Mouse (Mus musculus): ENCODE measurements at regions not wholly inside any gene's neighbourhood (a gene's known extent, or its start where the extent isn't known, plus 50 kb on each side); places are given as distances from the start of the nearest gene placed in this dataset.

DNA sequence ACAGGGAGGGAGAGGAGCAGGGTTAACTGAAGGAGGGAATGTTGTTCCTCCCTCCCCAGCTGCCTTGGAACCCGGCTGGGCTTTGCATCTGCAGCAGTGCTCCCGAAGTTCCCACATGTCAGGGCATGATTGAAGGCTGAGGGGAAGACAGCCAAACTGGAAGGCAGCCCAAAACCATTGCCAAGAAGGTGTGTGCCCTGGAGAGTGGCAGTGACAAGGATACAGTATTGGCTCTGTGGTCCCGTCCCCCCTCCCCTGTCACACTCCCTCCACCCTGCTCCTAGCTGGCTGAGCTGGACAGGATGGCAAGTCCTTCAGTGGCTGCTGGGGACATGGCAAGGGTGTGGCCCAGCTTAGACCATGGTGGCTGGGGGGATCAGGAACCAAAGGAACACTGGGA lies 79.1 kb downstream of the Cyp26b1 start:
- WGBS: 20% methylated on average over 3 of the region's 3 CpGs
- H3K27ac ChIP-seq (ENCODE audit: low read length): no peak overlapping the region
- ATAC-seq (ENCODE audit: insufficient number of reproducible peaks, insufficient read depth, low FRiP score, low read depth): 0 out of 2 replicates have a peak, but pooled peaks have one; percentile 18

DNA sequence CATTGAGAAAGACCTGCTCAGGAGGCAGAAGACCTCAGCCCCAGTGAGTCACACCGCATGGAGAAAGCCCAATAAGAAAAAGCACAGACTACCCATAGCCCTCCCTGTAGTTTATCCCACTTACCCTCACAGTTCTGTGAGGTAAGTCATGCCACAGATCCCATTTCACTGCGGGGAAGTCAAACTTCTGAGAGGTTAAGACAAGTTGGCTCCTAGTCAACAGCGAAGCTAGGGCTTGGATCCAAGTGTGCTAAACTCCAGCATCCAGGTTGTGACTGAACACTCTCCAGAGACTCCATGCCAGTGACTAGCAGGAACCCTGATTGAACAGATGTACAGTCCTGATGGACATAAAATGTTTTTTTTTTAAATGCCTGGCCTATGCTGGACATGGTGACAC lies 85.1 kb downstream of the Cyp26b1 start:
- no peak for ATAC-seq (ENCODE audit: insufficient number of reproducible peaks, insufficient read depth, low FRiP score, low read depth)
- Histone ChIP-seq H3K9me3 (ENCODE audit: control insufficient read depth, low read depth, low read length) (no peaks in the 10 kb centered on the region), H3K27me3 (ENCODE audit: control insufficient read depth, insufficient read depth, low read length) (no peaks in the 10 kb centered on the region), H3K27ac (ENCODE audit: low read length) (no peak overlapping the region), H3K4me3 (ENCODE audit: low read depth, low read length) (no peak overlapping the region), H3K9ac (replicated peaks; ENCODE audit: low read depth, low read length) (no peak overlapping the region), H3K36me3 (ENCODE audit: control insufficient read depth, insufficient read depth, low read length) (no peaks in the 10 kb centered on the region), H3K4me2 (replicated peaks; ENCODE audit: low read depth, low read length) (no peak overlapping the region), H3K4me1 (ENCODE audit: control insufficient read depth, insufficient read depth, low read length) (peaks cover 5% of the 10 kb centered on the region; the same call in 1 of the 2 replicates)
- 81% methylated on average over 3 of the region's 3 CpGs for WGBS

More for the DNA sequence above, 79.1 kb downstream of the Cyp26b1 start:
- Histone ChIP-seq H3K4me3 (ENCODE audit: low read depth, low read length) (no peak overlapping the region), H3K27me3 (ENCODE audit: control insufficient read depth, insufficient read depth, low read length) (no peaks in the 10 kb centered on the region), H3K9ac (replicated peaks; ENCODE audit: low read depth, low read length) (no peak overlapping the region), H3K4me1 (ENCODE audit: control insufficient read depth, insufficient read depth, low read length) (no peaks in the 10 kb centered on the region), H3K36me3 (ENCODE audit: control insufficient read depth, insufficient read depth, low read length) (no peaks in the 10 kb centered on the region), H3K9me3 (ENCODE audit: control insufficient read depth, low read depth, low read length) (no peaks in the 10 kb centered on the region), H3K4me2 (replicated peaks; ENCODE audit: low read depth, low read length) (no peak overlapping the region)

DNA sequence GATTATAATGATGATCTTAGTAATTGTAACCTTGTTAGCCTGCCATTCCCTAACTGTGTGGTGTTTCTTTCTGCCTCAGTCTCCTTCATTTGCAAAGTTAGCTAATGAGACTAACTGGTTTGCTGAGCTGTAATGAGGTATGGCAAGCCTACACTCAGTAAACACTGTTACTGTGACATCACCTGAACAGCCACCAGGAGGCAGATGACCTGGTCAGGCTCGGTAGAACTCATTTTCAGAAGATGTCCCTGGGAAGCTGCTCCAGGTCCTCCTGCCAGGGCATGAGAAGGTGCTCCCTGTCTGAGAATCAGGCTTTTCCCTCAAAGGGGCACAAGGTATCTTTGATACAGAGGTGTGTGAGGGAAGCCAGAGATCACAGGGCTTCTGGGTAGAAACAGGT lies 87.0 kb downstream of the Cyp26b1 start:
- H3K9ac ChIP-seq (replicated peaks; ENCODE audit: low read depth, low read length): no peak overlapping the region
- H3K4me2 ChIP-seq (replicated peaks; ENCODE audit: low read depth, low read length): no peak overlapping the region
- WGBS: 21% methylated on average over 1 of the region's 1 CpGs
- no peak overlapping the region for H3K4me3 ChIP-seq (ENCODE audit: low read depth, low read length)
- no peak for ATAC-seq (ENCODE audit: insufficient number of reproducible peaks, insufficient read depth, low FRiP score, low read depth)
- H3K36me3 ChIP-seq (ENCODE audit: control insufficient read depth, insufficient read depth, low read length): no peaks in the 10 kb centered on the region
- peaks cover 5% of the 10 kb centered on the region; the same call in 1 of the 2 replicates for H3K4me1 ChIP-seq (ENCODE audit: control insufficient read depth, insufficient read depth, low read length)
- no peaks in the 10 kb centered on the region for H3K27me3 ChIP-seq (ENCODE audit: control insufficient read depth, insufficient read depth, low read length)
- no peaks in the 10 kb centered on the region for H3K9me3 ChIP-seq (ENCODE audit: control insufficient read depth, low read depth, low read length)
- H3K27ac ChIP-seq (ENCODE audit: low read length): no peak overlapping the region

DNA sequence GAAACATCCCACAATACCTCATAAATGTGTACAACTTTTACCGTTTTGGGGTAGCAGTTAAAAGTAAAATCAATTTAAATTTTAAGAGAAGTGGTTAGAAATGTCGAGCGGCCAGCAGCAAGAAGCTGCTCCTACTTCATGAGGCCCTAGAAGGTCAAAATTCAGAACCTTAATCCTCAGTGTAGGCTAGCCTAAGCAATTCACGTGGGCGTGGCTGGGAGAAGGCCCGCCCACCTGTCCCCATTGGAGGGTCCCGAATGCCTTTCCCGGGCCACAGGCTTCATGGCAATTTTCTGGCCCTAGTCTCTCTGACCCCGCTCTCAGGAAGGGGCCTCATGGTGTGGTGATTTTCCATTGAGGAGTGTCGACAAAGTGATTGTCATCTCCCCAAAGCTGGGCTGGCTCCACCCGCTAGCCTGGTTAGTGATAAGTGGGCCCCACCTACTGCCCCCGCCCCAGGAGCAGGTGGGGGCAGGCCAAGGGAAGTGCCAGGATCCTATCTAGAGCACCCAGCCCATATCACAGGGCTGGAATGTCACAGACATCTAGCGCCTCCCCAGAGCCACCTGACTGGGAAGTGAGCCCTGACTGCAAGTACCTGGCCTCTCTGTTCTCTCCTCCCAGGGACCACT lies 93.3 kb downstream of the Cyp26b1 start:
- H3K9me3 ChIP-seq (ENCODE audit: control insufficient read depth, low read depth, low read length): no peaks in the 10 kb centered on the region
- H3K4me2 ChIP-seq (replicated peaks; ENCODE audit: low read depth, low read length): no peak overlapping the region
- no peak overlapping the region for H3K27ac ChIP-seq (ENCODE audit: low read length)
- no peak overlapping the region for H3K4me3 ChIP-seq (ENCODE audit: low read depth, low read length)
- no peak for ATAC-seq (ENCODE audit: insufficient number of reproducible peaks, insufficient read depth, low FRiP score, low read depth)
- H3K36me3 ChIP-seq (ENCODE audit: control insufficient read depth, insufficient read depth, low read length): no peaks in the 10 kb centered on the region
- H3K4me1 ChIP-seq (ENCODE audit: control insufficient read depth, insufficient read depth, low read length): no peaks in the 10 kb centered on the region
- 35% methylated on average over 13 of the region's 13 CpGs for WGBS
- H3K9ac ChIP-seq (replicated peaks; ENCODE audit: low read depth, low read length): no peak overlapping the region
- H3K27me3 ChIP-seq (ENCODE audit: control insufficient read depth, insufficient read depth, low read length): no peaks in the 10 kb centered on the region

DNA sequence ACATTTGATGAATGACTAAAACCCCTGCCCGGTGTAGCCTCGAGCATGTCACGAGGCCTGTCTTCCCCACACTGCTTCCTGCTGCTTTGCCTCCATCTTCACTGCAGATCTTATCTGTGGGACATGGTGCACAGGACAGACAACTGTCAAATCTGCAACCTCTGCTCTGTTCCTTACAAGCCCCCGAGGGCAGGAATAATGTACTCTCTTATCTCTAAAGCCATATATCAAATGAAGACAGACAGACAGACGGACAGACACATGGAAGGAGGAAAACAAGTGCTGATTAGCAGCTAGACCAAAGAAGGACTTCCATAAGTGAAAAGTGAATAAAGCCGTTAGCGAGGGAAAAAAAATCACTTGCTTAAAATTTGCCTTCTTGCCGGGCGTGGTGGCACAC lies 95.6 kb downstream of the Cyp26b1 start:
- 57% methylated on average over 9 of the region's 9 CpGs for WGBS
- H3K4me1 ChIP-seq (ENCODE audit: control insufficient read depth, insufficient read depth, low read length): no peaks in the 10 kb centered on the region
- no peak overlapping the region for H3K4me3 ChIP-seq (ENCODE audit: low read depth, low read length)
- no peaks in the 10 kb centered on the region for H3K36me3 ChIP-seq (ENCODE audit: control insufficient read depth, insufficient read depth, low read length)
- no peaks in the 10 kb centered on the region for H3K9me3 ChIP-seq (ENCODE audit: control insufficient read depth, low read depth, low read length)
- ATAC-seq (ENCODE audit: insufficient number of reproducible peaks, insufficient read depth, low FRiP score, low read depth): no peak
- H3K27me3 ChIP-seq (ENCODE audit: control insufficient read depth, insufficient read depth, low read length): no peaks in the 10 kb centered on the region
- H3K4me2 ChIP-seq (replicated peaks; ENCODE audit: low read depth, low read length): no peak overlapping the region
- no peak overlapping the region for H3K9ac ChIP-seq (replicated peaks; ENCODE audit: low read depth, low read length)
- H3K27ac ChIP-seq (ENCODE audit: low read length): no peak overlapping the region

DNA sequence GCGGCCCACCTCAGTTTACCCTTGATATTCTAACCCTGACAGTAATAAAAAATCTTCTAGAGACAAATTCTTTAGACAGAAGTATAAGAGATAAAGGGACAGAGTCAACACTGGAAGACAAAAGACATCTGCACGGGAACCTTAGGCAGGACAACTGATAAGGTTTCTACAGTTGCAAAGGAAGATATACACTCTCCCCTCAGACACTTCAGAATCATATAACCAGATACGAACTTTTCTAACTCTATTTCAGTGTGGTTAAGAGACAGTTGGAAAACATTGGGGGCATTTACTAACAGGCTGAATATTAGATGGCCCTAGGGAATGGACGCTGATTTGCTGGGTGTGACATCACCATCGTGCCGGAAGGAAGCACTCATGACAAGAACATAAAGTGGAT lies 100.0 kb downstream of the Cyp26b1 start:
- Histone ChIP-seq H3K4me1 (ENCODE audit: control insufficient read depth, insufficient read depth, low read length) (no peaks in the 10 kb centered on the region), H3K9ac (replicated peaks; ENCODE audit: low read depth, low read length) (no peak overlapping the region), H3K27ac (ENCODE audit: low read length) (no peak overlapping the region), H3K36me3 (ENCODE audit: control insufficient read depth, insufficient read depth, low read length) (no peaks in the 10 kb centered on the region), H3K9me3 (ENCODE audit: control insufficient read depth, low read depth, low read length) (no peaks in the 10 kb centered on the region), H3K4me2 (replicated peaks; ENCODE audit: low read depth, low read length) (no peak overlapping the region), H3K27me3 (ENCODE audit: control insufficient read depth, insufficient read depth, low read length) (no peaks in the 10 kb centered on the region), H3K4me3 (ENCODE audit: low read depth, low read length) (no peak overlapping the region)
- 62% methylated on average over 6 of the region's 6 CpGs for WGBS
- no peak for ATAC-seq (ENCODE audit: insufficient number of reproducible peaks, insufficient read depth, low FRiP score, low read depth)

DNA sequence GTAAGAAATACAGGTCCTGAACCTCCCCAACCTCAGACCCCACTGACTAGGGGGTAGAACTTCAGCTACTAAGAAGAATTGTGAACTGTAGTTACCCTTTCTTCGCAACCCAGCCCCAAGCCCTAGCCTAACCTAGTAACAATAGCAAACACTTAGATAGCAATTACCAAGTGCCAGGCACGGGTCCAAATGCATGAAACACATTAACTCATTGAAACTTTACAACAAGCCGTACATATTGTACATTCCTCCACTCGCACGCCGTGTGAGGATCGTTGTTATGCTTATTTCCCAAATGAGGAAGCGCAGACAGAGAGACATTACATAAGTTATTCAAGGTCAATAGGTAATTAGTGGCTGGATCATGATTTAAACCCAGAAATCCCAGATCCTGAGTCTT lies 100.5 kb downstream of the Cyp26b1 start:
- no peak for ATAC-seq (ENCODE audit: insufficient number of reproducible peaks, insufficient read depth, low FRiP score, low read depth)
- H3K27me3 ChIP-seq (ENCODE audit: control insufficient read depth, insufficient read depth, low read length): no peaks in the 10 kb centered on the region
- H3K9ac ChIP-seq (replicated peaks; ENCODE audit: low read depth, low read length): no peak overlapping the region
- H3K9me3 ChIP-seq (ENCODE audit: control insufficient read depth, low read depth, low read length): no peaks in the 10 kb centered on the region
- no peak overlapping the region for H3K4me2 ChIP-seq (replicated peaks; ENCODE audit: low read depth, low read length)
- no peak overlapping the region for H3K27ac ChIP-seq (ENCODE audit: low read length)
- WGBS: 54% methylated on average over 8 of the region's 8 CpGs
- no peaks in the 10 kb centered on the region for H3K36me3 ChIP-seq (ENCODE audit: control insufficient read depth, insufficient read depth, low read length)
- no peaks in the 10 kb centered on the region for H3K4me1 ChIP-seq (ENCODE audit: control insufficient read depth, insufficient read depth, low read length)
- H3K4me3 ChIP-seq (ENCODE audit: low read depth, low read length): no peak overlapping the region

DNA sequence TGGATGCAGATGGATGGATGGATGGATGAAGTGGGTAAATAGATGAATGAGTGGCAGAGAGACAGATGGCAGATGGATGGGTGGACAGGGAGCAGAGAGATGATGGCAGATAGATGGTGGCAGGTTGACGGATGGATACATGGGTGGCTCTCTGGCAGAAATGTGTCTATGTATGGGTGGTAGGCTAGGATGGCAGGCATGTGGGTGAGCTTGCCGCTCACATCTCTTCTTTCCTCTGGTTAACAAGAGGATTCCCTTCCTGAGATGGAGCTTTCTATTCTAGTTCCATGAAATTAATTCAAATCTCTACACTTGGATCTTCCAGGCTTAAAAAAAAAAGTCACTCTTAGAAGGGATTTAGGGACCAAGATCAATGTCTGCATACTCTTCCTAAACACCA lies 101.1 kb downstream of the Cyp26b1 start:
- Histone ChIP-seq H3K27ac (ENCODE audit: low read length) (no peak overlapping the region), H3K4me1 (ENCODE audit: control insufficient read depth, insufficient read depth, low read length) (no peaks in the 10 kb centered on the region), H3K9me3 (ENCODE audit: control insufficient read depth, low read depth, low read length) (no peaks in the 10 kb centered on the region), H3K27me3 (ENCODE audit: control insufficient read depth, insufficient read depth, low read length) (no peaks in the 10 kb centered on the region), H3K4me3 (ENCODE audit: low read depth, low read length) (no peak overlapping the region), H3K4me2 (replicated peaks; ENCODE audit: low read depth, low read length) (no peak overlapping the region), H3K36me3 (ENCODE audit: control insufficient read depth, insufficient read depth, low read length) (no peaks in the 10 kb centered on the region), H3K9ac (replicated peaks; ENCODE audit: low read depth, low read length) (no peak overlapping the region)
- WGBS: 100% methylated on average over 2 of the region's 2 CpGs
- no peak for ATAC-seq (ENCODE audit: insufficient number of reproducible peaks, insufficient read depth, low FRiP score, low read depth)

DNA sequence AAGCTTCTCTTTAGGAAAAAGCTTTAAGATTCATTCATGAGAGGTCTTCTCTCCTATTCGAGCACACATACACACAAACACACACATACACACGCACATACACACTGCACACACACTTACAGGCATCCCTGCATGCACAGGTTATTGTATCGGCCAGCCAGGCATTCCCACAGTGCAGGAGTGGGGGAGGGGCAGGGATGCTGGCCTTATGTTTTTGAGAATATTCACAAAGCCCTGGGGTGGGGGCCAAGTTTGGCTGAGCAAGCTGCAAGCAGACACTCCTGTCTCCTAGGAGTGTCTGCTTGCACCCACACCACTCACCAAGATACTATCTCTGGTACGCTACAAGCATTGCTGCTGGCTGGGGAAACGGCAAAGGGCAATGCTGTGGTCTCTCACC lies 102.6 kb downstream of the Cyp26b1 start:
- Histone ChIP-seq H3K27ac (ENCODE audit: low read length) (no peak overlapping the region), H3K4me1 (ENCODE audit: control insufficient read depth, insufficient read depth, low read length) (no peaks in the 10 kb centered on the region), H3K4me2 (replicated peaks; ENCODE audit: low read depth, low read length) (no peak overlapping the region), H3K27me3 (ENCODE audit: control insufficient read depth, insufficient read depth, low read length) (no peaks in the 10 kb centered on the region), H3K36me3 (ENCODE audit: control insufficient read depth, insufficient read depth, low read length) (no peaks in the 10 kb centered on the region), H3K4me3 (ENCODE audit: low read depth, low read length) (no peak overlapping the region), H3K9me3 (ENCODE audit: control insufficient read depth, low read depth, low read length) (no peaks in the 10 kb centered on the region), H3K9ac (replicated peaks; ENCODE audit: low read depth, low read length) (no peak overlapping the region)
- 75% methylated on average over 5 of the region's 5 CpGs for WGBS
- no peak for ATAC-seq (ENCODE audit: insufficient number of reproducible peaks, insufficient read depth, low FRiP score, low read depth)
